Mouse (Mus musculus): Measurements from ENCODE around the gene Cplx2. TPM values are rescaled to one million over a fixed set of nuclear protein-coding genes. Genes with fewer than 3 reads are reported as not detected.

Gene Cplx2
- polyA plus RNA-seq, 1 experiment: 3.5 TPM

DNA sequence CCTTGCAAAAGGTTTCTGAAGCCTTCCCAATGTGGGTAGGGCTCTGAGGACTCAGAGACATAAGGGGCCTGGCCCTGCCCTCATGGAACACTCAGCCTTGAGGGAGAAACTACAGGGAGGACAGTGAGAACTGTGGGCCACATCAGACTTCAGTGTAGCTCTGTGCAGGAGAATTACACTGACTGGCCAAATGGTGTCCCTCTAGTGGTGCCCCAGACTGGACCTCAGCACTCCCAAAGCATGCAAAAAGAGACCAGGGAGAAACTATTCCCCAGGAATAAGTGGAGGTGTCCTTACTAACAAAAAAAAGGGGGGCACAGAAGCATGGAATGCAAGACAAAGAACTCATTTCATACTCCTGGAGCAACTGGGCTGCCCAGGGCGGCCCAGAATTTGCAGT is 43.1 kb upstream of the Cplx2 start:
- no peaks in the 10 kb centered on the region for H3K36me3 ChIP-seq (ENCODE audit: control insufficient read depth, insufficient read depth, low read length)
- H3K27me3 ChIP-seq (ENCODE audit: control insufficient read depth, insufficient read depth, low read length): no peaks in the 10 kb centered on the region
- no peak overlapping the region for H3K4me3 ChIP-seq (ENCODE audit: extremely low read depth, insufficient read depth, insufficient read length)
- no peak overlapping the region for H3K27ac ChIP-seq (ENCODE audit: insufficient read depth, low read length)
- no peaks in the 10 kb centered on the region for H3K4me1 ChIP-seq (ENCODE audit: control insufficient read depth, insufficient read depth, insufficient read length)
- no peak for DNase-seq (ENCODE audit: low read depth in 1 of 2, low spot score in 2 of 2)
- WGBS: 92% methylated on average over 1 of the region's 1 CpGs
- TF ChIP-seq POLR2A (IDR thresholded peaks at IDR 0.05; ENCODE audit: low read depth, low read length) (no peak), CTCF (IDR thresholded peaks at IDR 0.05; ENCODE audit: extremely low read depth, insufficient read depth, insufficient read length, insufficient replicate concordance) (no peak)

GRCm38 (mm10) chr13:54328954-54329490 is 42.1 kb upstream of the Cplx2 start:
- no peak for DNase-seq (ENCODE audit: low read depth in 1 of 2, low spot score in 2 of 2)
- TF ChIP-seq CTCF (IDR thresholded peaks at IDR 0.05; ENCODE audit: extremely low read depth, insufficient read depth, insufficient read length, insufficient replicate concordance): no peak
- no peak for TF ChIP-seq POLR2A (IDR thresholded peaks at IDR 0.05; ENCODE audit: low read depth, low read length)
- H3K36me3 ChIP-seq (ENCODE audit: control insufficient read depth, insufficient read depth, low read length): no peaks in the 10 kb centered on the region
- no peak overlapping the region for H3K4me3 ChIP-seq (ENCODE audit: extremely low read depth, insufficient read depth, insufficient read length)
- WGBS: 80% methylated on average over 8 of the region's 8 CpGs
- H3K4me1 ChIP-seq (ENCODE audit: control insufficient read depth, insufficient read depth, insufficient read length): no peaks in the 10 kb centered on the region
- no peaks in the 10 kb centered on the region for H3K27me3 ChIP-seq (ENCODE audit: control insufficient read depth, insufficient read depth, low read length)
- H3K27ac ChIP-seq (ENCODE audit: insufficient read depth, low read length): no peak overlapping the region

DNA sequence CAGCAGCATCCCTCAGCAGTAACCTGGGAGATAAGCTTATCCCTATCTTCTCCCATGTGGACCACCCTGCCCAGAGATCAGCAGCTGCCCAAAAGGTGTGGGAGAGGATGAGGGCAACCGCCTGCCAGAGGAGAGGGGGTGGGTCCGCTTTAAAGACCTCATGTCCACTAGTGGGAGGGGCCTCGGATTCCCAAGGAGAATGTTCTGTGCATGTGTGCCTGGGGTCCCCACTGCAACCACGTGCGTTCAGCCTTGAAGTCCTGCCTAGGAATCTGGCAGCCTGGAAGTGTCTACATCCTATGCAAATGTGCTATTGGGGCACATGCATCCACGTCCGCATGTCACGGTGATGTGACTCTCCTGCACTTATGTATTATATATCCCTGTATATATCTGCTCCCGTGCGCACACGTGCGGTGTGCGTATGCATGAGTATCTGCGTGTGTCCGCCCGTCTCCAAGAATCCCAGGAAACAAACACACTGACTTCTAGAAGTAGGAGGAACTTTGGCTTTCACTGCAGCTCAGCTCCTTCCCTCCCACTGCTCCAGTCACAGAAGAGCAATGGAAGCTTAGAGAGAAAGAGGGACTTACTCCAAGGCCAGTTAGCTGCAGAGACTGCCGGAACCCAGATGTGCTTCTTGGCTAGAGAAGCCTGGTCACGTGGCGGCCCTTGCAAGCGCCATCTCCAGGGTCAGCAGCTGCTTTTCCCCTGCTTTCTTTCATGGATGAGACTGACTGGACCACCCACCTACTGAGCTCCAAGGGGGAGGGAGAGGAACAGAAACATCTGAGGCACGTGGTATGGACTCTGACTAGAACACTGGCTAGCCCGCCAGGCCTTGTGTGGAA is 39.1 kb upstream of the Cplx2 start:
- TF ChIP-seq POLR2A (IDR thresholded peaks at IDR 0.05; ENCODE audit: low read depth, low read length): no peak
- no peak for TF ChIP-seq CTCF (IDR thresholded peaks at IDR 0.05; ENCODE audit: extremely low read depth, insufficient read depth, insufficient read length, insufficient replicate concordance)
- WGBS: 87% methylated on average over 22 of the region's 22 CpGs

GRCm38 (mm10) chr13:54332921-54333477 is 38.1 kb upstream of the Cplx2 start:
- H3K27ac ChIP-seq (ENCODE audit: insufficient read depth, low read length): no peak overlapping the region

More for the DNA sequence above, 39.1 kb upstream of the Cplx2 start:
- no peak overlapping the region for H3K4me3 ChIP-seq (ENCODE audit: extremely low read depth, insufficient read depth, insufficient read length)
- H3K27me3 ChIP-seq (ENCODE audit: control insufficient read depth, insufficient read depth, low read length): no peaks in the 10 kb centered on the region
- no peak overlapping the region for H3K27ac ChIP-seq (ENCODE audit: insufficient read depth, low read length)
- H3K36me3 ChIP-seq (ENCODE audit: control insufficient read depth, insufficient read depth, low read length): no peaks in the 10 kb centered on the region
- no peaks in the 10 kb centered on the region for H3K4me1 ChIP-seq (ENCODE audit: control insufficient read depth, insufficient read depth, insufficient read length)
- DNase-seq (ENCODE audit: low read depth in 1 of 2, low spot score in 2 of 2): no peak

GRCm38 (mm10) chr13:54337058-54337457 is 34.1 kb upstream of the Cplx2 start:
- Histone ChIP-seq H3K36me3 (ENCODE audit: control insufficient read depth, insufficient read depth, low read length) (no peaks in the 10 kb centered on the region), H3K27ac (ENCODE audit: insufficient read depth, low read length) (no peak overlapping the region), H3K4me3 (ENCODE audit: extremely low read depth, insufficient read depth, insufficient read length) (no peak overlapping the region), H3K27me3 (ENCODE audit: control insufficient read depth, insufficient read depth, low read length) (no peaks in the 10 kb centered on the region), H3K4me1 (ENCODE audit: control insufficient read depth, insufficient read depth, insufficient read length) (peaks cover under 1% of the 10 kb centered on the region; the same call in 1 of the 2 replicates)
- no peak for TF ChIP-seq CTCF (IDR thresholded peaks at IDR 0.05; ENCODE audit: extremely low read depth, insufficient read depth, insufficient read length, insufficient replicate concordance)
- TF ChIP-seq POLR2A (IDR thresholded peaks at IDR 0.05; ENCODE audit: low read depth, low read length): no peak
- 92% methylated on average over 6 of the region's 6 CpGs for WGBS
- DNase-seq (ENCODE audit: low read depth in 1 of 2, low spot score in 2 of 2): no peak

More at GRCm38 (mm10) chr13:54332921-54333477, 38.1 kb upstream of the Cplx2 start:
- Histone ChIP-seq H3K4me1 (ENCODE audit: control insufficient read depth, insufficient read depth, insufficient read length) (no peaks in the 10 kb centered on the region), H3K36me3 (ENCODE audit: control insufficient read depth, insufficient read depth, low read length) (no peaks in the 10 kb centered on the region), H3K4me3 (ENCODE audit: extremely low read depth, insufficient read depth, insufficient read length) (no peak overlapping the region), H3K27me3 (ENCODE audit: control insufficient read depth, insufficient read depth, low read length) (no peaks in the 10 kb centered on the region)
- TF ChIP-seq POLR2A (IDR thresholded peaks at IDR 0.05; ENCODE audit: low read depth, low read length): no peak
- TF ChIP-seq CTCF (IDR thresholded peaks at IDR 0.05; ENCODE audit: extremely low read depth, insufficient read depth, insufficient read length, insufficient replicate concordance): no peak
- WGBS: 70% methylated on average over 8 of the region's 8 CpGs
- no peak for DNase-seq (ENCODE audit: low read depth in 1 of 2, low spot score in 2 of 2)

GRCm38 (mm10) chr13:54337541-54337940 is 33.6 kb upstream of the Cplx2 start:
- no peak for TF ChIP-seq POLR2A (IDR thresholded peaks at IDR 0.05; ENCODE audit: low read depth, low read length)
- no peak for TF ChIP-seq CTCF (IDR thresholded peaks at IDR 0.05; ENCODE audit: extremely low read depth, insufficient read depth, insufficient read length, insufficient replicate concordance)

More at GRCm38 (mm10) chr13:54337541-54337940, 33.6 kb upstream of the Cplx2 start:
- WGBS: 87% methylated on average over 7 of the region's 7 CpGs
- H3K4me1 ChIP-seq (ENCODE audit: control insufficient read depth, insufficient read depth, insufficient read length): peaks cover 5% of the 10 kb centered on the region; the same call in 1 of the 2 replicates
- no peak overlapping the region for H3K27ac ChIP-seq (ENCODE audit: insufficient read depth, low read length)
- no peak overlapping the region for H3K4me3 ChIP-seq (ENCODE audit: extremely low read depth, insufficient read depth, insufficient read length)
- no peaks in the 10 kb centered on the region for H3K36me3 ChIP-seq (ENCODE audit: control insufficient read depth, insufficient read depth, low read length)
- no peaks in the 10 kb centered on the region for H3K27me3 ChIP-seq (ENCODE audit: control insufficient read depth, insufficient read depth, low read length)
- no peak for DNase-seq (ENCODE audit: low read depth in 1 of 2, low spot score in 2 of 2)

Measured in spleen, adult 2 months (tissue).